Mouse (Mus musculus) myocyte (in vitro differentiated cells): ENCODE data around the gene Adipor1. TPM values are rescaled to one million over a fixed set of nuclear protein-coding genes. Genes with fewer than 3 reads are reported as not detected.

Experiments
- H3K27me3 ChIP-seq: one replicate; pipeline ENCODE4 v1.6.1; 2011; ENCODE audit not compliant: control insufficient read depth, insufficient read depth, insufficient read length
- H3K36me3 ChIP-seq: one replicate; pipeline ENCODE4 v1.6.1; 2011; ENCODE audit not compliant: control insufficient read depth, insufficient read depth
- H3K4me2 ChIP-seq: one replicate; pipeline ENCODE4 v1.6.1; 2011; ENCODE audit warnings: low read depth, control low read depth
- H3K4me3 ChIP-seq: one replicate; pipeline ENCODE4 v1.5.1; 2011; ENCODE audit warnings: mild to moderate bottlenecking, control low read depth, moderate library complexity
- H3K79me2 ChIP-seq: one replicate; pipeline ENCODE4 v1.6.1; 2011; ENCODE audit not compliant: control insufficient read depth, insufficient read depth
- H3ac ChIP-seq: one replicate; pipeline ENCODE4 v1.6.1; 2011; ENCODE audit not compliant: control insufficient read depth, insufficient read length
- CEBPB ChIP-seq: IDR thresholded peaks from 2 replicates; pipeline ENCODE4 v1.6.1; 2011; ENCODE audit warnings: mild to moderate bottlenecking, moderate library complexity; ENCODE audit not compliant: poor library complexity, insufficient read depth, severe bottlenecking
- E2F4 ChIP-seq: IDR thresholded peaks from one replicate; pipeline ENCODE4 v1.6.1; 2011; ENCODE audit warnings: mild to moderate bottlenecking, control low read depth, moderate library complexity; ENCODE audit not compliant: insufficient read depth
- MAX ChIP-seq: IDR thresholded peaks from one replicate; pipeline ENCODE4 v1.6.1; 2011; ENCODE audit warnings: low read depth, mild to moderate bottlenecking, control low read depth
- MYOD1 ChIP-seq, 3 experiments: IDR thresholded peaks; one replicate each; pipeline ENCODE4 v1.6.1; 2011; ENCODE audit warnings: control low read depth in 2 of 3, low read depth in 2 of 3, mild to moderate bottlenecking in 2 of 3, moderate library complexity in 1 of 3; ENCODE audit not compliant: insufficient read length in 2 of 3, control insufficient read depth in 1 of 3
- MYOG ChIP-seq, 3 experiments: IDR thresholded peaks; one replicate each; pipeline ENCODE4 v1.6.1; 2011; ENCODE audit warnings: control low read depth in 2 of 3, low read depth in 2 of 3, mild to moderate bottlenecking in 2 of 3; ENCODE audit not compliant: insufficient read length in 2 of 3, control insufficient read depth in 1 of 3, insufficient read depth in 1 of 3
- POLR2A ChIP-seq: IDR thresholded peaks from one replicate; pipeline ENCODE4 v1.6.1; 2011; ENCODE audit warnings: low read depth, mild to moderate bottlenecking, control low read depth, moderate library complexity; ENCODE audit not compliant: insufficient read length
- POLR2AphosphoS2 ChIP-seq: IDR thresholded peaks from one replicate; pipeline ENCODE4 v1.6.1; 2011; ENCODE audit warnings: low read depth, control low read depth; ENCODE audit not compliant: insufficient read length
- REST ChIP-seq: IDR thresholded peaks from one replicate; pipeline ENCODE4 v1.6.1; 2011; ENCODE audit warnings: mild to moderate bottlenecking, control low read depth, moderate library complexity; ENCODE audit not compliant: insufficient read depth, insufficient read length
- SRF ChIP-seq: IDR thresholded peaks from one replicate; pipeline ENCODE4 v1.6.1; 2011; ENCODE audit warnings: low read depth; ENCODE audit not compliant: control insufficient read depth, insufficient read length
- TCF12 ChIP-seq: IDR thresholded peaks from one replicate; pipeline ENCODE4 v1.6.1; 2011; ENCODE audit warnings: mild to moderate bottlenecking, control low read depth; ENCODE audit not compliant: poor library complexity, insufficient read depth, severe bottlenecking
- TCF3 ChIP-seq: IDR thresholded peaks from one replicate; pipeline ENCODE4 v1.6.1; 2011; ENCODE audit warnings: low read depth, control low read depth; ENCODE audit not compliant: insufficient read length
- USF1 ChIP-seq: IDR thresholded peaks from one replicate; pipeline ENCODE4 v1.6.1; 2011; ENCODE audit warnings: low read depth, mild to moderate bottlenecking, control low read depth, moderate library complexity
- polyA plus RNA-seq: library from polyadenylated mRNA; unstranded; fragments of >200 nt; fragmentation: generic; extraction: Trizol; gene quantifications from one replicate; pipeline ENCODE4 v1.2.1, GENCODE M21; 2012; ENCODE audit warnings: missing spikeins

Gene Adipor1
- polyA plus RNA-seq, 1 experiment, result 87.9 TPM

- H3K27me3 ChIP-seq, result no peaks in the 10 kb centered on the region
- H3K4me2 ChIP-seq, result peak overlapping the region; percentile 90
- no peak for TF ChIP-seq CEBPB
- TF ChIP-seq MYOD1 (IDR thresholded peaks at IDR 0.05; ENCODE audit: control insufficient read depth in 1 of 3, insufficient read length in 2 of 3, low read depth in 2 of 3), result peak in 2 of 3 experiments; percentile 23 to 46
- TF ChIP-seq POLR2AphosphoS2, result peak; percentile 47
- peak; percentile 36 for TF ChIP-seq POLR2A
- no peak for TF ChIP-seq TCF12
- peak in 2 of 3 experiments; percentile 31 to 52 for TF ChIP-seq MYOG (IDR thresholded peaks at IDR 0.05; ENCODE audit: control insufficient read depth in 1 of 3, insufficient read depth in 1 of 3, insufficient read length in 2 of 3, low read depth in 2 of 3)
- TF ChIP-seq E2F4, result no peak
- TF ChIP-seq TCF3, result no peak
- H3K79me2 ChIP-seq, result peaks cover 31% of the 10 kb centered on the region
- peaks cover 60% of the 10 kb centered on the region for H3K36me3 ChIP-seq
- no peak overlapping the region for H3ac ChIP-seq
- H3K4me3 ChIP-seq, result peak overlapping the region; percentile 96
Measured at GRCm38 (mm10) chr1:134408080-134408479, 7.1 kb upstream of the Adipor1 start.

DNA sequence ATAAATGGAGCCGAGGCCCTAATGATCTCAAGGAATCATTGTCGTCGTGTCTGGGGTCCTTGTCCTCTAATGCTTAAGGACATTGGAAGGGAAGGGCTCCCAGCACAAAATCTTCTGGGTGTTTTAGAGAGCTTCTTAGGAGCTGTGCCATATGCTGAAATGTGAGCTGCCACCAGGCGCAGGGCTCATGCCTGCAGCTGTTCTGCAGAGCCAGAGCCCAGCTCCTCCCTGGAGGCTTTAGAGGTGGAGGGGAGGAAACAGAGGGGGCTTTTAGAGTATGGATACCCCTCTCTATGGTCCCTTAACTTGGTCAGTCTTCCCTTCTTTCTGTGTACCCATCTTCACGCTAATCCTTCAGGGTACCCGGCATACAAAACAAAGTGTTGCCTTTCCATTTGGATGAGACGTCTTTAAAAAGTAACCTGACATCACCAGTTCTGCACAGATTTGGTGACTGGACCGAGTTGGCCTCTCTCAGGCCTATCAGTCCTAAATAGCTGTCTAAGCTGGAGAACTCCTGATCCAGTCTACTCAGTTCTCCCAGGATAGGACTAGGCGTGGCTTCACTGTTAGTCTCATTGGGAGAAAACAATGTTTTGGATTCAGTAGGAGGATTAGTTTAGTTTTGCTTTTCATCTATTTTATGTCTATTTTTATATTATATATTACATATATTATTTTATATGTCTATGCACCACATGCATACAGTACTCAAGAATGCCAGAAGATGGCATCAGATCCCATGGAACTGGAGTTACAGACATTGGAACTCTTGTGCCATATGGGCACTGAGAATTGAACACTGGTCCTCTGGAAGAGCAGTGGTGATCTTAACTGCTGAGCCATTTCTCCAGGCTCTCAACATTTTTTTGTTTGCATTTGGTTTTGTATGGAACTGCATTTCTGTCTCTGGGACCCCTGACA is 3.2 kb upstream of the Adipor1 start:
- Histone ChIP-seq H3K36me3 (peaks cover 61% of the 10 kb centered on the region), H3K4me3 (no peak overlapping the region), H3K27me3 (no peaks in the 10 kb centered on the region), H3K79me2 (peaks cover 36% of the 10 kb centered on the region), H3K4me2 (peak overlapping the region; percentile 57), H3ac (no peak overlapping the region)
- TF ChIP-seq POLR2A (no peak), MYOD1 (IDR thresholded peaks at IDR 0.05; ENCODE audit: control insufficient read depth in 1 of 3, insufficient read length in 2 of 3, low read depth in 2 of 3) (peak; percentile 52 to 89 (median 74)), USF1 (no peak), MYOG (IDR thresholded peaks at IDR 0.05; ENCODE audit: control insufficient read depth in 1 of 3, insufficient read depth in 1 of 3, insufficient read length in 2 of 3, low read depth in 2 of 3) (peak; percentile 81 to 93 (median 90)), POLR2AphosphoS2 (peak; percentile 81), TCF12 (peak; percentile 70)

- H3K36me3 ChIP-seq, result peaks cover 40% of the 10 kb centered on the region
Measured at GRCm38 (mm10) chr1:134414038-134414437, 1.1 kb upstream of the Adipor1 start.

DNA sequence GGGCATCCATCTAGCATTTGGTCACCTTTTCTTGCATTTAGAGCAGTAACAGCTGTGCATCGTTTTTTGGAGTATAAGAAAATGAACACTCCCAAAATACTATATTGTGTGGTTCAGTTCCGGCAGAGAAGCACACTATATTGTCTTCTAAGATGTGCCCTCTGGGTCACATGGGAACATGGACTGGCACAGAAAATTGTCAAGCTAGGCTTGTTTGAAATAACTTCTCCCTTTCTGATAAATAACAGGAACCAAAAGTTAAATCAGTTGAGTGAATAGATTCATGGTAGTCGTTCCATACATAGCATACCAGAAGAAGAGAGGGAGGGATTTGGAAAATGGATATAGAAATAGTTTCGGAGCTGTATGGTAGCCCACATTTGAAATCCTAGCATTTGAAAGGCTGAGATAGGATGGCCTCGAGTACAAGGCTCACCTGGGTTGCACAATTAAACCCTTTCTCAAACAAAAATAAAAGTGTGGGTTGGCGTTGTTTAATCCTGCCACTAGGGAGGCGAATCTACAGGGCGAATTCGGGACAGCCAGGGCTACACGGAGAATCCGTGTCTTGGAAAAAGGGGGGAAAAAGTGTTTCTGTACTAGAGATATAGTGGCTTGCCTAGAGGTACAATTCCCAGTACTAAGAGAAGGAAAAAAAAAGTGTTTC is 544 bp upstream of the Adipor1 start:
- H3K27me3 ChIP-seq, result no peaks in the 10 kb centered on the region
- peak overlapping the region; percentile 51 for H3K4me3 ChIP-seq
- peak overlapping the region; percentile 100 for H3ac ChIP-seq
- peak overlapping the region; percentile 90 for H3K4me2 ChIP-seq
- 0 out of 2 replicates have a peak, but pooled peaks have one; percentile 12 for TF ChIP-seq CEBPB
- no peak for TF ChIP-seq E2F4
- peaks cover 41% of the 10 kb centered on the region for H3K79me2 ChIP-seq
- H3K36me3 ChIP-seq, result peaks cover 34% of the 10 kb centered on the region

More at GRCm38 (mm10) chr1:134414038-134414437, 1.1 kb upstream of the Adipor1 start:
- Histone ChIP-seq H3ac (no peak overlapping the region), H3K79me2 (peaks cover 38% of the 10 kb centered on the region), H3K27me3 (no peaks in the 10 kb centered on the region), H3K4me2 (peak overlapping the region; percentile 90), H3K4me3 (no peak overlapping the region)
- TF ChIP-seq POLR2AphosphoS2, result peak; percentile 65
- TF ChIP-seq MYOG (IDR thresholded peaks at IDR 0.05; ENCODE audit: control insufficient read depth in 1 of 3, insufficient read depth in 1 of 3, insufficient read length in 2 of 3, low read depth in 2 of 3), result no peak

DNA sequence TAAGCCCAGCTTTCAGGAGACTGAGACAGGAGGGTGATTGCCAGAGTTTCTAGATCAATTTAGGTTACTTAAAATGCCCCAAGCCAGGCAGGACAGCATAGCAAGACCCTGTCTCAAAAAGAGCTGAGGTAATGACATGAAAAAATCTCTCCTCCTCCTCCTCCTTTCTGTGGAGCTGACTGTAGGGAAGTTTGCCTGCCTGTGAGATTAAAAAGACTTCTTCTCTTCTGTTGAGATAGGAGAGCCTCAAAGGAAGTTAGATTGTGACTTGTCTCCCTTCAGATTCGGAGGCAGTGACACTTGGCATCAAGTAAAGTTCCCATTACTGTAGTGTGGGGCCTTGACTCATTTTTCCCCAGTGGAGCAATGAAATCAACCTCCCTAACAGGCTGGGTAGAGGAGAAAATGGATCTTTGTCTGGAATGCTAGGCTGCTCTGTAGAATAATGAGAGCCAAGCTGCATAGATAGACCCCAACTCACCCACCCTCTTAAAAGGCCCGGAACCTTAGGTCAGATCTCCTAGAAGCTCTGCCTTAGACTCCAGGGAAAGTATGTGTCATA is 3.3 kb downstream of the Adipor1 start:
- H3K79me2 ChIP-seq, result peaks cover 71% of the 10 kb centered on the region
- H3K27me3 ChIP-seq, result no peaks in the 10 kb centered on the region
- peaks cover 4% of the 10 kb centered on the region for H3K36me3 ChIP-seq
- H3ac ChIP-seq, result no peak overlapping the region
- H3K4me3 ChIP-seq, result no peak overlapping the region
- no peak for TF ChIP-seq REST
- no peak for TF ChIP-seq MAX
- no peak for TF ChIP-seq E2F4
- no peak for TF ChIP-seq MYOG (IDR thresholded peaks at IDR 0.05; ENCODE audit: control insufficient read depth in 1 of 3, insufficient read depth in 1 of 3, insufficient read length in 2 of 3, low read depth in 2 of 3)
- no peak for TF ChIP-seq TCF3
- no peak for TF ChIP-seq POLR2AphosphoS2
- no peak for TF ChIP-seq CEBPB
- TF ChIP-seq MYOD1 (IDR thresholded peaks at IDR 0.05; ENCODE audit: control insufficient read depth in 1 of 3, insufficient read length in 2 of 3, low read depth in 2 of 3), result no peak
- no peak for TF ChIP-seq SRF
- no peak for TF ChIP-seq POLR2A
- TF ChIP-seq USF1, result no peak
- peak overlapping the region; percentile 36 for H3K4me2 ChIP-seq
